Mouse (Mus musculus) liver, adult 2 months (tissue): Measurements from ENCODE around the gene Cchcr1.

Experiments used
- CTCF ChIP-seq: fragments of 200-500 bp; IDR thresholded peaks from 2 replicates; pipeline ENCODE4 v1.5.1; 2011; ENCODE audit warnings: low read depth, low read length, control low read depth
- POLR2A ChIP-seq: fragments of 200-500 bp; IDR thresholded peaks from 2 replicates; pipeline ENCODE4 v1.6.1; 2011; ENCODE audit warnings: low read length, control low read depth; ENCODE audit not compliant: insufficient read depth; ENCODE audit errors: extremely low read depth

- TF ChIP-seq CTCF (peak; percentile 90), POLR2A (no peak)
These were observed 61.3 kb downstream of the Cchcr1 start for GRCm38 (mm10) chr17:35578211-35578610.
